Mouse (Mus musculus) heart, embryonic 15.5 days (tissue): ENCODE results near the gene 4933424G06Rik. TPM values are rescaled to one million over a fixed set of nuclear protein-coding genes. Genes with fewer than 3 reads are reported as not detected.

Experiments
- ATAC-seq: fragments of 200-750 bp; cut with Nextera tagmentation; replicated peaks from 2 replicates; pipeline ENCODE4 v1.8.0; 2017; ENCODE audit warnings: low read depth, moderate TSS enrichment; ENCODE audit not compliant: insufficient number of reproducible peaks, insufficient read depth, low FRiP score
- H3K27ac ChIP-seq: fragments of 300-500 bp; sonication (generic); 2 replicates; pipeline ENCODE4 v1.5.1; 2015; ENCODE audit warnings: mild to moderate bottlenecking, inconsistent platforms
- H3K27me3 ChIP-seq: fragments of 300-500 bp; sonication (generic); 2 replicates; pipeline ENCODE4 v1.6.1; 2015; ENCODE audit warnings: inconsistent platforms
- H3K36me3 ChIP-seq: fragments of 300-500 bp; sonication (generic); 2 replicates; pipeline ENCODE4 v1.6.1; 2015; ENCODE audit warnings: mild to moderate bottlenecking, inconsistent platforms
- H3K4me1 ChIP-seq: fragments of 300-500 bp; sonication (generic); replicated peaks from 2 replicates; pipeline ENCODE4 v1.6.1; 2015; ENCODE audit warnings: inconsistent platforms
- H3K4me2 ChIP-seq: fragments of 300-500 bp; sonication (generic); 2 replicates; pipeline ENCODE4 v1.6.1; 2015; ENCODE audit warnings: inconsistent platforms, mild to moderate bottlenecking, moderate library complexity
- H3K4me3 ChIP-seq: fragments of 300-500 bp; sonication (generic); 2 replicates; pipeline ENCODE4 v1.5.1; 2015; ENCODE audit warnings: mild to moderate bottlenecking, inconsistent platforms
- H3K9ac ChIP-seq: fragments of 300-500 bp; sonication (generic); 2 replicates; pipeline ENCODE4 v1.6.1; 2015; ENCODE audit warnings: mild to moderate bottlenecking, inconsistent platforms
- H3K9me3 ChIP-seq: fragments of 300-500 bp; sonication (generic); replicated peaks from 2 replicates; pipeline ENCODE4 v1.6.1; 2016; ENCODE audit warnings: inconsistent platforms
- WGBS: fragments of 180-500 bp; shearing (Covaris S2); methylation state at CpG from one replicate; pipeline ENCODE4 v1.1.7; 2015; ENCODE audit warnings: mixed read lengths; 5-methylcytosine and 5-hydroxymethylcytosine counted together
- polyA plus RNA-seq: library from polyadenylated mRNA; unstranded; fragments of >200 nt; fragmentation: Nextera tagmentation; extraction: Ambion mirVana; gene quantifications from 2 replicates; pipeline ENCODE4 v1.2.1, GENCODE M21; 2015

The 4933424G06Rik gene
- polyA plus RNA-seq, 1 experiment from 2014 or later: 0.18 TPM

DNA sequence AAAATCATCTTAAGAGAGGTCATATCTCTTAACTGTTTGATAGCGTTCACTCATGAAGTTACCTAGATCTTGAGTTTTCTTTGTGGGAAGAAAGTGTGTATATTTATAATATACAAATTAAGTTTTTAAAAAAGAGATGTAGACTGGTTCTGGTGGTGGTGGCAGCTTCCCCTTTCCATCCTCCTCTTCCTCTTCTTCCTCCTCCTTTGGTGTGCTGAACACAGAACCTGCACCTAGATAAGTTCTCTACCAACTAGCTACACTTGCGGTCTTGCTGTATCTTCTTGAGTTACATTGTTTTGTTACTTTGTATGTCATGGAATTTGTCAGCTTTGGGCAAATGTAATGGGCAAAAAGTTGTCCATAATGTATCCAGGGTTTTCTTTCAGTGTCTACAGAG, 1.2 kb downstream of the 4933424G06Rik start:
- 90% methylated on average over 2 of the region's 2 CpGs for WGBS
- no peaks in the 10 kb centered on the region for H3K27me3 ChIP-seq
- ATAC-seq: no peak

GRCm38 (mm10) chr1:36714311-36714710, 4.4 kb downstream of the 4933424G06Rik start, which contains the start of gene Actr1b:
Gene Actr1b, minus strand, starts transcription at chr1:36714422.
- Histone ChIP-seq H3K9me3 (no peaks in the 10 kb centered on the region), H3K4me3 (no peak within 1 kb of the TSS), H3K27ac (no peak within 1 kb of the TSS), H3K9ac (no peak within 1 kb of the TSS), H3K36me3 (no peaks in the 10 kb centered on the region), H3K4me1 (no peaks in the 10 kb centered on the region; the same call in 1 of the 2 replicates), H3K4me2 (no peak within 1 kb of the TSS), H3K27me3 (no peaks in the 10 kb centered on the region)
- 76% methylated on average over 5 of the region's 5 CpGs for WGBS
- no peak for ATAC-seq

More for the DNA sequence above, 1.2 kb downstream of the 4933424G06Rik start:
- Histone ChIP-seq H3K27ac (no peak overlapping the region), H3K9ac (no peak overlapping the region), H3K4me2 (no peak overlapping the region), H3K36me3 (no peaks in the 10 kb centered on the region; the same call in 1 of the 2 replicates), H3K4me1 (peaks cover 23% of the 10 kb centered on the region), H3K9me3 (no peaks in the 10 kb centered on the region), H3K4me3 (no peak overlapping the region)

GRCm38 (mm10) chr1:36718786-36719185, 8.8 kb downstream of the 4933424G06Rik start:
- H3K4me2 ChIP-seq: no peak overlapping the region
- H3K9me3 ChIP-seq: no peaks in the 10 kb centered on the region
- H3K27ac ChIP-seq: no peak overlapping the region
- no peaks in the 10 kb centered on the region for H3K36me3 ChIP-seq
- no peaks in the 10 kb centered on the region for H3K4me1 ChIP-seq
- 69% methylated on average over 1 of the region's 1 CpGs for WGBS
- no peak overlapping the region for H3K9ac ChIP-seq
- ATAC-seq: no peak
- H3K4me3 ChIP-seq: no peak overlapping the region
- no peaks in the 10 kb centered on the region for H3K27me3 ChIP-seq

DNA sequence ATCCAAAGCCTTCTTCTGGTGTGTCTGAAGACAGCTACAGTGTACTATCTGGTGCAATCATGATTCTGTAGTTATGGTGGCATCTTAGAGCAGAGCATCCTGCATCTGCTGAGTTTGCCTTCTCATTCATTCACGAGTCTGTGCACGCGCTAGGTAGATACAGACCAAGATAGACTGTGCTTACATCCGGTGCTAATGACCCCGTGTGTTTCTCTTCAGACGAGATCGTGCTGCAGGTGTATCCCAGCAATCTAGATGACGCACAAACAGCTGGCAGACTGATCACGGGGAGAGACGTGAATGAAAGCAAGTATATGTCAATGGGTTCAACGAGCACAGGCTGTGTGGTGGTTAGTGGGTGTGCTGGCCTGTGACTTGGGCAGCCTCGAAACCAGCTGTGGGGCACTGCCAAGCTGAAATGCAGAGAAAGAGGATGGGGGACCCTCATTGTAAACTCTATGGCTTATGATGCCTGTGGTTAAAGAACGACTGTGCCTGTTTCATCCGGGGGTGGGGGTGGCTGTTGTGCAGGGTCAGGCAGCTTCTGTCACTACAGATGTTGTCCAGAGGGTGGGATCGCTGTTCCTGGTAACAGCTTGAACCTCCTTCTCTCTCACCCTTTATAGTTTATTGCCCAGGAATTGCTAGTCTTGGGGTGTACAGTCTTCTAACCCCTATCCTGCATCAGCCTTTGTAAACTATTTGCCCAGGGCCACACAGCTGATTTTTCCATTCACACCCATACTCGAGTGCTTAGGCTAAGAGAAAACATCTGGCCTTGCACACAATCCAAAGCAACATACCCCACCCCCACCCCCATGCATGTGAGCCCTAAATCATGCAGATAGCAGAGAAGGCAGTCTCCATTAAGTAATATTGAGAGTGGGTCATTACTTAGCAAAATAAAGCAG, 13.5 kb downstream of the 4933424G06Rik start:
- H3K9ac ChIP-seq: no peak overlapping the region
- no peak overlapping the region for H3K4me3 ChIP-seq
- H3K27me3 ChIP-seq: no peaks in the 10 kb centered on the region
- no peaks in the 10 kb centered on the region for H3K36me3 ChIP-seq
- no peaks in the 10 kb centered on the region for H3K4me1 ChIP-seq
- H3K4me2 ChIP-seq: no peak overlapping the region
- ATAC-seq: no peak
- 65% methylated on average over 16 of the region's 16 CpGs for WGBS
- H3K27ac ChIP-seq: no peak overlapping the region
- H3K9me3 ChIP-seq: no peaks in the 10 kb centered on the region

DNA sequence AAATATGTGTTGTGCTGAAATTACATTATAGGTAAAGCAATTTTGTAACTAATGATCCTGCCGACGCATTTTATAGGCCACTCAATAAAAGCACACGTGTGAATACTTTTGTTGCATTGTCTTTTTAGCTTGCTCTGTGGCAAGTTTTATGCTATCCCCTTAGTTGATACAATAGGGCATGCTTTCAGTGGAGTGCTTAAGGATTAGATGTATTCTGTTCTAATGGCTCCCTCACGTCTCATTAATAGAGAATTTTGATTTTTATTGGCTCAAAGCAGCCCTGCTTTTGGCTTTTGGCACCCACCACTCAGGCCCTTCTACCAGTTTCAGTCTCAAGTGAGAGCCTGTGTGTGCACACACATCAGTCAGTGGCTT, 14.1 kb downstream of the 4933424G06Rik start:
- no peak for ATAC-seq
- no peaks in the 10 kb centered on the region for H3K36me3 ChIP-seq
- H3K27me3 ChIP-seq: no peaks in the 10 kb centered on the region
- H3K9me3 ChIP-seq: no peaks in the 10 kb centered on the region
- no peak overlapping the region for H3K27ac ChIP-seq
- H3K4me1 ChIP-seq: no peaks in the 10 kb centered on the region
- 72% methylated on average over 4 of the region's 4 CpGs for WGBS
- H3K4me2 ChIP-seq: no peak overlapping the region
- H3K4me3 ChIP-seq: no peak overlapping the region
- no peak overlapping the region for H3K9ac ChIP-seq

GRCm38 (mm10) chr1:36737300-36737699, 27.4 kb downstream of the 4933424G06Rik start:
- ATAC-seq: 0 out of 2 replicates have a peak, but pooled peaks have one; percentile 47
- H3K4me3 ChIP-seq: no peak overlapping the region
- peaks cover 3% of the 10 kb centered on the region; the same call in 1 of the 2 replicates for H3K27me3 ChIP-seq
- 11% methylated on average over 4 of the region's 4 CpGs for WGBS
- H3K9me3 ChIP-seq: no peaks in the 10 kb centered on the region
- H3K9ac ChIP-seq: no peak overlapping the region
- H3K27ac ChIP-seq: no peak overlapping the region
- H3K36me3 ChIP-seq: no peaks in the 10 kb centered on the region
- no peaks in the 10 kb centered on the region for H3K4me1 ChIP-seq
- H3K4me2 ChIP-seq: no peak overlapping the region

GRCm38 (mm10) chr1:36739231-36739630, 29.3 kb downstream of the 4933424G06Rik start:
- ATAC-seq: no peak
- peaks cover 6% of the 10 kb centered on the region for H3K27me3 ChIP-seq
- H3K4me1 ChIP-seq: peaks cover under 1% of the 10 kb centered on the region; the same call in 1 of the 2 replicates
- H3K27ac ChIP-seq: no peak overlapping the region
- no peaks in the 10 kb centered on the region for H3K36me3 ChIP-seq
- H3K4me3 ChIP-seq: no peak overlapping the region
- no peak overlapping the region for H3K4me2 ChIP-seq
- 62% methylated on average over 5 of the region's 5 CpGs for WGBS
- H3K9me3 ChIP-seq: no peaks in the 10 kb centered on the region
- no peak overlapping the region for H3K9ac ChIP-seq

GRCm38 (mm10) chr1:36743046-36743445, 33.1 kb downstream of the 4933424G06Rik start:
- 61% methylated on average over 9 of the region's 9 CpGs for WGBS
- no peaks in the 10 kb centered on the region for H3K36me3 ChIP-seq
- no peak for ATAC-seq
- H3K27me3 ChIP-seq: peaks cover 16% of the 10 kb centered on the region
- H3K4me3 ChIP-seq: no peak overlapping the region
- H3K4me1 ChIP-seq: peaks cover 7% of the 10 kb centered on the region; the same call in 1 of the 2 replicates
- H3K9me3 ChIP-seq: no peaks in the 10 kb centered on the region
- no peak overlapping the region for H3K27ac ChIP-seq
- H3K9ac ChIP-seq: no peak overlapping the region
- no peak overlapping the region for H3K4me2 ChIP-seq

DNA sequence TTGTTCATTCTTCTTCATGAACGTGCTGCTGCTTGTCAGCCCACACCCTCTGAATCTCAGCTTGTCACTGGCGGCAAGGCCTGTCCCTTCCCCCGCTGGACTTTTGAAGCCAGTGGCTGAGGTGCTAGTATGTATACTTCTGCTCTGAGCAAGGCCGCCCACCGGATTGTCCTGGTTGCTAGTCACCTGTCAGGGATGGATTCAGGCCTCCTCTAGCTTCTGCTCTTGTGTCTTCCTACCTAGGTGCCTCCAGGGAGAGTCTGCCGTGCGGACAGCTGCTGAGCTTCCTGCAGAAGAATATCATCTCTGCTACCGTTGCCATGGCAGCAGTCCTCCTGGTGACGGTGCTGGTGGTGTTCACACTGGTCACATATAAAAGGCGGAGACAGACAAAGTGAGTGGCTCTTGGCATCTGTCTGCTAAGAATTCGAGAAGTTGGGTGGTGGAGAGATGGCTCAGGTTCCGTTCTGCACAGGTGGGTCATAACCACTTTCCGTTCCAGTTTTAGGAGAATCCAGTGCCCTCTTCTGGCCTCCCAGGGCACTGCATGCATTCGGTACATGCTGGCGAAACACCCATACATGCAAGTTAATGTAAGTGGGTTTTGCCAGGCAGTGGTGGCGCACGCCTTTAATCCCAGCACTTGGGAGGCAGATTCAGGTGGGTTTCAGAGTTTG, 34.5 kb downstream of the 4933424G06Rik start:
- ATAC-seq: no peak
- H3K4me1 ChIP-seq: peaks cover 7% of the 10 kb centered on the region; the same call in 1 of the 2 replicates

GRCm38 (mm10) chr1:36745661-36746060, 35.7 kb downstream of the 4933424G06Rik start:
- Histone ChIP-seq H3K27ac (no peak overlapping the region), H3K36me3 (no peaks in the 10 kb centered on the region), H3K4me2 (no peak overlapping the region), H3K4me1 (peaks cover 7% of the 10 kb centered on the region; the same call in 1 of the 2 replicates), H3K9ac (no peak overlapping the region), H3K27me3 (peaks cover 16% of the 10 kb centered on the region), H3K9me3 (no peaks in the 10 kb centered on the region), H3K4me3 (no peak overlapping the region)
- 42% methylated on average over 4 of the region's 4 CpGs for WGBS
- no peak for ATAC-seq

More for the DNA sequence above, 34.5 kb downstream of the 4933424G06Rik start:
- H3K4me2 ChIP-seq: peak overlapping the region; percentile 51
- 0 out of 2 replicates have a peak overlapping the region, but pooled peaks have one; percentile 10 for H3K4me3 ChIP-seq
- no peaks in the 10 kb centered on the region for H3K9me3 ChIP-seq
- no peaks in the 10 kb centered on the region for H3K36me3 ChIP-seq
- H3K27me3 ChIP-seq: peaks cover 16% of the 10 kb centered on the region
- no peak overlapping the region for H3K27ac ChIP-seq
- 27% methylated on average over 17 of the region's 17 CpGs for WGBS
- H3K9ac ChIP-seq: no peak overlapping the region

DNA sequence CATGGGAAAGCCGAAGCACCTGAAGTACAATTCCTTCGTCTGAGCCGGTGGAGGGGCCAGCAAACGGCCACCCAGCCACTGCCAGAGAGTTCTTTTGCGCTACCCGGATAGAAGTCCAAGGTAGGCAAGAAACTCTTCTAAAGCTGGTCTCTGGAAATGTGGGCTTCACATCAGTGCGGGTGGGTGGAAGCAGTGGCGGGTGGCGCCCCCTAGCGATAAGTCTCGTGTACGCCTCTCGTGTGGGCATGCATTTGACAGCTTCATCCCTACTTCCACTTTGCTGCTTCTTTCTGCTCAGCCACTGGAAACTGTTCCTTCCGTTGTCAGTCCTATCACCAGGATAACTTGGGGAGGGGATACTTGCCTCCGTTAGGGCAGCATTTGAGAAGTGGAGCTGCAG, 36.5 kb downstream of the 4933424G06Rik start:
- 43% methylated on average over 15 of the region's 15 CpGs for WGBS
- Histone ChIP-seq H3K36me3 (no peaks in the 10 kb centered on the region), H3K9me3 (no peaks in the 10 kb centered on the region), H3K4me2 (no peak overlapping the region), H3K9ac (no peak overlapping the region), H3K4me3 (no peak overlapping the region), H3K27ac (no peak overlapping the region), H3K4me1 (peaks cover 7% of the 10 kb centered on the region; the same call in 1 of the 2 replicates), H3K27me3 (peaks cover 16% of the 10 kb centered on the region)
- no peak for ATAC-seq
